Mouse (Mus musculus) intestine, embryonic 14.5 days (tissue): ENCODE results near the gene Tmem201. TPM values are rescaled to one million over a fixed set of nuclear protein-coding genes. Genes with fewer than 3 reads are reported as not detected.
A peak's percentile ranks its signal among the peaks of the same experiment; 100 is the strongest.

Experiments
- ATAC-seq: fragments of 200-750 bp; cut with Nextera tagmentation; replicated peaks from 2 replicates; pipeline ENCODE4 v1.8.0; 2017; ENCODE audit warnings: low read depth, moderate number of reproducible peaks, moderate TSS enrichment, moderate library complexity; ENCODE audit not compliant: low FRiP score, low TSS enrichment
- DNase-seq: peaks from one replicate; pipeline ENCODE4 v3.0.0-alpha.2; 2018; ENCODE audit warnings: low spot score
- H3K27ac ChIP-seq: fragments of 300-500 bp; sonication (generic); 2 replicates; pipeline ENCODE4 v1.5.1; 2014; ENCODE audit warnings: low read depth, mild to moderate bottlenecking, control low read depth
- H3K27me3 ChIP-seq: fragments of 300-500 bp; sonication (generic); replicated peaks from 2 replicates; pipeline ENCODE4 v1.6.1; 2014; ENCODE audit warnings: low read length, control low read depth; ENCODE audit not compliant: control insufficient read depth, insufficient read depth
- H3K36me3 ChIP-seq: fragments of 300-500 bp; sonication (generic); 2 replicates; pipeline ENCODE4 v1.6.1; 2014; ENCODE audit warnings: low read length, control low read depth; ENCODE audit not compliant: control insufficient read depth, insufficient read depth
- H3K4me1 ChIP-seq: fragments of 300-500 bp; sonication (generic); replicated peaks from 2 replicates; pipeline ENCODE4 v1.6.1; 2014; ENCODE audit warnings: low read length, control low read depth, mixed read lengths; ENCODE audit not compliant: control insufficient read depth, insufficient read depth
- H3K4me2 ChIP-seq: fragments of 300-500 bp; sonication (generic); 2 replicates; pipeline ENCODE4 v1.6.1; 2014; ENCODE audit warnings: low read length
- H3K4me3 ChIP-seq: fragments of 300-500 bp; sonication (generic); 2 replicates; pipeline ENCODE4 v1.5.1; 2014; ENCODE audit warnings: low read depth, low read length, control low read depth, mixed read lengths
- H3K9ac ChIP-seq: fragments of 300-500 bp; sonication (generic); 2 replicates; pipeline ENCODE4 v1.6.1; 2014; ENCODE audit warnings: mild to moderate bottlenecking, low read length
- H3K9me3 ChIP-seq: fragments of 300-500 bp; sonication (generic); 2 replicates; pipeline ENCODE4 v1.6.1; 2016; ENCODE audit warnings: low read length, control low read depth; ENCODE audit not compliant: control insufficient read depth
- WGBS: fragments of 180-500 bp; shearing (Covaris S2); extraction: QIAGEN DNeasy Blood & Tissue Kit; methylation state at CpG from one replicate; pipeline ENCODE4 v1.1.7; 2014; 5-methylcytosine and 5-hydroxymethylcytosine counted together
- polyA plus RNA-seq: library from polyadenylated mRNA; unstranded; fragments of >200 nt; fragmentation: Nextera tagmentation; extraction: Ambion mirVana; gene quantifications from 2 replicates; pipeline ENCODE4 v1.2.1, GENCODE M21; 2014

The Tmem201 gene
- polyA plus RNA-seq, 1 experiment from 2014 or later = 22.2 TPM

DNA sequence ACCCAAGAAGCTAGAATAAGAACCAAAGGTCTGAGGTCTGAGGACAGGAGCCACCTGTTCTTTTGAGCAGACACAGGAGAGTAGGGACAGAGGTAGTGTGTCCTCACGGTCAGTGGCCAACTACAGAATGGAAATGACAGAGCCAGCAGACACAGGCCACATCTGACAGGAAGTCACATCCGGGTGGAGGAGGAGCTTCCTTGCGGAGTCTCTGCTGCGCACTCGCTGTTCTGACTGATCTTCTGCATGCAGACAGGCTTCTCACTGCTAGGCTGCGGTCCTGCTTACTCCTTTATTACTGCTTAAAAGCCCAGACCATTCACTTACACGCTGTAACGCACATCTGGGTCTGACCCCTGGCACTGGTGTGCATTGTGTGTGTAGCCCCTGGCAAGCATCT lies 9.0 kb downstream of the Tmem201 start:
- no peak overlapping the region for H3K4me2 ChIP-seq
- peaks cover 74% of the 10 kb centered on the region for H3K36me3 ChIP-seq
- H3K4me1 ChIP-seq = peaks cover 11% of the 10 kb centered on the region
- no peaks in the 10 kb centered on the region for H3K9me3 ChIP-seq
- no peak overlapping the region for H3K27ac ChIP-seq
- DNase-seq = no peak
- 85% methylated on average over 8 of the region's 8 CpGs for WGBS
- no peaks in the 10 kb centered on the region for H3K27me3 ChIP-seq
- ATAC-seq = no peak
- H3K9ac ChIP-seq = no peak overlapping the region
- H3K4me3 ChIP-seq = no peak overlapping the region

DNA sequence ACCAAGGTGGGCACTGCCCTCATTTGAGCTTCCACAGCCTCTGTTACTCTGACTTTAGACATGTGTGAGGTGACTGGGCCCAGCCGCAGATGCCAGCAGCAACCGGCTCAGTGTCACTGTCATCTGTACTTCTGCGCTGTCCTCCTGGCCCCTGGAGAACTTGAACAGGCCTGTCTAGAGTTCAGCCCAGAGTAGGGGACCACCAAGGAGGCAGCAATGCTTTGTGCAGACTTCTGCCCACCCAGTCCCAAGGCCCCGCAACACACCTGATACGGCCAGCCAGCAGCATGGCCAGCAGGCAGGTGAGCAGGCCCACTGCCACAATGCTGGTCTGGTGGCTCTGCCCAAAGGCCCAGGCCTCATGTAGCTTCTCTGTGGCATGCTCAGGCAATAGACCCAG lies 10.2 kb downstream of the Tmem201 start:
- H3K9ac ChIP-seq = no peak overlapping the region
- no peak overlapping the region for H3K4me3 ChIP-seq
- 96% methylated on average over 5 of the region's 5 CpGs for WGBS
- H3K36me3 ChIP-seq = peaks cover 81% of the 10 kb centered on the region
- H3K27ac ChIP-seq = no peak overlapping the region
- no peaks in the 10 kb centered on the region for H3K27me3 ChIP-seq
- no peak for DNase-seq
- peaks cover 2% of the 10 kb centered on the region; the same call in 1 of the 2 replicates for H3K4me1 ChIP-seq
- no peak for ATAC-seq
- no peak overlapping the region for H3K4me2 ChIP-seq
- H3K9me3 ChIP-seq = no peaks in the 10 kb centered on the region

DNA sequence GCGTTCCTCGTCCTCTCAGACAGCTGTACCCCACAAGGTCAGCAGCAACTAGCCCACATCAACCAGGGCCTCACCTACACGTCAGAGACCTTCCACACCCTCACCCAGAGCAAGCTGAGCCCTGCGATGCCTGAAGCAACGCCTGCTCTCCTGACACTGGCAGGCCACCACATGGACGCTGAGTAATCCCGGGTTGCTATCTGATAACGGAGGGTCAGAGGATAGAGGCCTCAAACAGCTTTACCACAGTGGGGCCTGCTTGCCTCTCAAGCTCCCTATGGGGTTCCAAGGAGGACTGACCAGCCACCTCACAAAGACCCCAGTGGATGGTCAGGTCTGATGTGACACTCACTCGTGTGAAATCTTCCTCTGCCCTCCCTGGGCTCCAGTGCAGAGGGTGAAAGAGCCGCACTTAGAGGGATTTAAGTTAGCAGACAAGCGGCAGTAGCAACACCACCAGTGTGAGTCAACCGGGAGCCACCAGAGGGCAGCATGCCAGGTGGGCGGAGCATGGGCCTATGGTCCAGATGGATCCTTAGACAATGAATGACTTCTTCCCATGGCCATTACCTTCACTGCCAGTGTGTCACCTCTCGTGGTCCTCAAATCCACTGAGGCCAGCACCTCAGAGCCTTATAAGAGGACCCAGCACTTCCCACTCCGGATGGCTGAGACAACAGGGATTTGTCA lies 12.0 kb downstream of the Tmem201 start:
- Histone ChIP-seq H3K4me3 (no peak overlapping the region), H3K27ac (no peak overlapping the region), H3K9ac (no peak overlapping the region), H3K4me1 (no peaks in the 10 kb centered on the region), H3K9me3 (no peaks in the 10 kb centered on the region), H3K4me2 (no peak overlapping the region), H3K36me3 (peaks cover 86% of the 10 kb centered on the region), H3K27me3 (no peaks in the 10 kb centered on the region)
- DNase-seq (peak; percentile 84), ATAC-seq (no peak)
- WGBS = 72% methylated on average over 15 of the region's 15 CpGs

DNA sequence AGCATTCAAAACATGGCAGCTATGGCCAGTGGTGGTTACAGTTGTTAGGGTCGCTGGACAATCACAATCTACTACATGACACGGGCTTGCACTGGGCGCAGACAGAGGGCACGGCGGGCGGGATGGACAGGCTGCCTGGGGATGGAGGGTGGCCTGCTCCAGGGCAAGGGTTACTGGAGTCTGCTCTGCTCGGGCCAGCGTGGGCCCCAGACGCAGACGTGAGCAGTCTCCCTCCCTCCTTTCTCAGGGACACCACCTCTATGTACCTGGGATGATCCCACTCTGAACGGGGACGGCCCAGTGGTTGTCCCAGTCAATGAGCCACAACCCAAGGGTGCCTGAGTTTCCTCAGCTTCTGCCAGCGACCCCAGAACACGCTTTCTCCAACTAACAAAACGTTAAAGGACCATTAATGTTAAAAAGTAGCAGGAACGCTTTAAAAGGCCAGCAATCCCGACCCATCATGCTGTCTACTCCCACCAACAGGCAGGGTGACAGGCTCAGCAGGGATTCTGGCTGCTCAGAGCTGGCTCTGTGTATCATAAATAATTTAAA lies 12.9 kb downstream of the Tmem201 start:
- Histone ChIP-seq H3K27ac (no peak overlapping the region), H3K4me2 (no peak overlapping the region), H3K36me3 (peaks cover 86% of the 10 kb centered on the region), H3K9me3 (no peaks in the 10 kb centered on the region), H3K4me1 (no peaks in the 10 kb centered on the region), H3K27me3 (no peaks in the 10 kb centered on the region), H3K4me3 (no peak overlapping the region), H3K9ac (no peak overlapping the region)
- DNase-seq (no peak), ATAC-seq (no peak)
- 89% methylated on average over 17 of the region's 17 CpGs for WGBS

DNA sequence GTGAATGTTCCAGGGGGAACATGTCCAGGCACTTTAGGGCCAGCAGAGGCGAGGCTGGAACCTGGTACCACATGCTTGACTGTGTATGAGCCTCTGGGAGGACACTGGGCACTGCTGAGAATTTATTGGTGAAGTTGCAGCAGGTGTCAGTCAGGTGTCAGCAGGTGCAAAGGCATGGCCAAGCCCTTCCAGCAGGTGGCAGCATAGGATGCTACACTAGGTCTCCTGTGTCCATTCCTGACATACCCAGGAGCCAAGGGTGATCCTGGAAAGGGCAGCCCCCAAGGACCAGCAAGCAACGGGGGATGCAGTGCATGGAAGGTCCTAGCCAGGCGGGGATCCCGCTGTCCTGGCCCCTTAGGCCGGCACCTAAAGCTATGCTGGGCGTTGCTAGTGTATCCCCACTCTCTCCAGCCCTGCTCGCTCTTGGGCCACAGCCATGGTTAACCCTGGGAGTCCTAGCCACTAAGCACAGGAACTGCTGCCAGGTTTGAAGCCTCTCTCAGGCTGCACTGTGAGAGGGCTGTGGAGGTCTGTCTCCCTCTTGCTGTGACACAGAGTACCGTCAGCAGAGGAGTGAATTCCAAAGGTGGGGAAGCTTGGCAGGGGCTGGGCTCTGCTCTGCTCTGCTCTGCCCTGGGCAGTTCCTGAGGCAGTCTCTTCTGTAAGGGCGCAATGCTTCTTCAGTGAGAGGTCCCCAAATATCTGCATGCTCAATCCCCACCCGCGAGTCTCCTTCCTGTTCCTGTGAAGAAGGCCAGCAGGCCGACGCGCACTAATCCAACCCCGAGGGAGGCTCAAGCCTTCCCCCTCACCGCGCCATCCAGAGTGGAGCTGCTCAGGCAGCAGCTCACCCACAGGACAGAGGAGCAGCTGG lies 13.8 kb downstream of the Tmem201 start:
- Histone ChIP-seq H3K4me1 (no peaks in the 10 kb centered on the region), H3K4me3 (no peak overlapping the region), H3K9me3 (no peaks in the 10 kb centered on the region), H3K4me2 (no peak overlapping the region), H3K27ac (no peak overlapping the region), H3K9ac (no peak overlapping the region), H3K36me3 (peaks cover 86% of the 10 kb centered on the region), H3K27me3 (no peaks in the 10 kb centered on the region)
- DNase-seq (peak; percentile 73), ATAC-seq (no peak)
- WGBS = 78% methylated on average over 17 of the region's 17 CpGs

DNA sequence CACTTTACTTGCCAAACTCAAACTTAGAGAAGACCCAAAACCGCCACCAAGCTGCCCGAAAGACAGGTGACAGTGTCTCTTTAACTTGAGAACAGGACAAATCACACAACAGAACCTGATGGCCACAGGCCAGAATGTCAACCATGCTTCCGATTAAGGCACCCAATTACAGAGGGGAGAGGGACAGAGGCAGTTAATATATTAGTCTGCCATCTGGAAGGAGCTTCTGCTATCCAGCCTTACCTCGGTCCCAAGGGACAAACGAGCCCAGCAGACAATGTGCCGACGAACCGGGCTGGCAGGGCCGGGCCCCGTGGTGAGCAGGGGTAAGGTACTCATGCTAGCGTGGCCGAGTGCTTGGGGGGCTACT lies 14.8 kb downstream of the Tmem201 start:
- Histone ChIP-seq H3K36me3 (peaks cover 86% of the 10 kb centered on the region), H3K4me2 (no peak overlapping the region), H3K9ac (no peak overlapping the region), H3K27me3 (no peaks in the 10 kb centered on the region), H3K4me3 (no peak overlapping the region), H3K4me1 (no peaks in the 10 kb centered on the region), H3K27ac (no peak overlapping the region), H3K9me3 (no peaks in the 10 kb centered on the region)
- WGBS = 92% methylated on average over 12 of the region's 12 CpGs
- DNase-seq = no peak
- ATAC-seq = no peak

DNA sequence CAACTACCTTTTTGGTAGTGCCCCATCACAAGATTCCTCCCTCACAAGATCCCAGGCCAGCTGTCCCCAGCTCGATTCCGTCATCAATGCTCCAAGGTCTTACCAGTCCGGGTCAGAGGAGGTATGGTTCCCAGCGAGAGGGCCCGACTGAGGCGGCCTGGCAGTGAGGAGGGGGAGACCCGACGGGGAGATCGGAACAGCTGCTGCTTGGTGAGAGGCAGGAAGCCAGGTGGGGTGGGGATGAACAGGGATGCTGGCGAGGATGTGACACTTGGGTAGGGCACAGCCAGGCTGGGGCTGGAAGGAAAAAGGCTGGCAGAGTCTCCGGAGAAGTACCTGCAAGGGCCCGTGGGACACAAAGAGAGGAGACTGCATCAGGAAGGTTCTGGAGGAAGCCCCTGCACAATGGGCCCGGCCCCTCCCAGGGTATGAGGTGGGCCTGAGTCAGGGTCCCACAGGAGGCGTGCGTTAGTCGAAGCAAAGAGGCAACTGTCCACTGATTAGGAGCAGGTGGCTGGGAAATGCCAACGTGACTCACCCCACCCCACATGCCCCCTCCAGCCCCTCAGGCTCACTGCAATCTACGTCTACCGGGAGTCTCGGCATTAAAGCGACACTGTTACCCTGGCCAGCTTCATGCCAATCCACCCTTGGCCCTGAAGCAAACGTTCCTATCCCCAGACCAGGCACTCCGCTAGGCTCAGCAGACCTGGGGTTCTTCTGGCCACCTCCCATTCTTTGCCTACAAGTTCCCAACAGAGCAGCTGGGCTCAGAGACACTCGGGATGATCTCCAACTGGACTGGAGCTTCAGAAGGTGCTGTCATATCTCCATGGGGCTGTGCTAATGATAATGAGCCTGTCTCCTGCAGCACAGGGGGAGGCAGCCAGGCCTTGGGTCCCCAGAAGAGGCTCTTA lies 15.5 kb downstream of the Tmem201 start:
- Histone ChIP-seq H3K4me2 (no peak overlapping the region), H3K9ac (no peak overlapping the region), H3K27ac (no peak overlapping the region), H3K36me3 (peaks cover 86% of the 10 kb centered on the region), H3K4me3 (no peak overlapping the region), H3K4me1 (no peaks in the 10 kb centered on the region), H3K9me3 (no peaks in the 10 kb centered on the region), H3K27me3 (no peaks in the 10 kb centered on the region)
- DNase-seq = no peak
- WGBS = 91% methylated on average over 24 of the region's 24 CpGs
- ATAC-seq = no peak

DNA sequence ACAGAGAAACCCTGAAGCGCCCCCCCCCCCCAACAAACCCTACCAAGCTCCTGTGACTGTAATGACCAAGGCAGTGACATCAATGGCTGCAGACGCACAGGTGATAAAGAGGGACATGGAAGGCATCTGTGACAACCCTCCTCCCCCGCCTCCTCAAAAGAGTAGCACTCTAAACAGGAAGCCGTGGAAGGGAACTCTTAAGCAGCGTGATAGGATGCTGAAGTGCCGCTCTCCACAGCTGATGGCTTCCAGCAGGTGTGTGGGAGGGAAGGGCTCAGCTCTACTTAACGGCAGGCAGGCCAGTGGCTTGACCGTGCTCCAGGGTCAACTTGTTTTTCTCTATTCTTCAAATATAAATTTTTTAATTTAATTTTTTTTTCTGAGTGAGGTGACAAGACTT lies 16.7 kb downstream of the Tmem201 start:
- Histone ChIP-seq H3K4me3 (no peak overlapping the region), H3K9ac (no peak overlapping the region), H3K27ac (no peak overlapping the region), H3K4me2 (no peak overlapping the region), H3K36me3 (peaks cover 87% of the 10 kb centered on the region), H3K27me3 (no peaks in the 10 kb centered on the region), H3K9me3 (no peaks in the 10 kb centered on the region), H3K4me1 (no peaks in the 10 kb centered on the region)
- DNase-seq (no peak), ATAC-seq (no peak)
- WGBS = 75% methylated on average over 8 of the region's 8 CpGs
